In the genomic region with DNA sequence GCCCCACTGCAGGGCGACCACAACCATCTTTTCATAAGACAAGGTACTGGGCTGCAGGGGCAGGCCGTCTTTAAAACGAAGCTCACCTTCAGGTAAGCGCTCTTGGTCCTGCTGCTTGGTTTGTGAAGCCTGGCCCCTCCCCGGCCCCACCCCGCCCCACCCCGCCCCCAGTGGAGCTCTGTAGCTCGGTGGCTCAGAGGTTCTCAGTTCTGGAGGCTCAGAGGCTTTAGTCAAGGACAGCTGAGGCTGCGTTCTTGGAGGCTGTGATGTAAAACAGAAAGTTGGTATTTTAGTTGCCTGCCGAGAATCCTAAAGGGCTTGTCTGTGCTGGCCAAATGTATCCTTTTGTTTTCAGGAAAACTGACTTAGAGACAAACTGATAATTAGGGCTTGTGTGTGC, we compare ENCODE assay signal across 18 mouse cellular contexts.
"Had no signal": no experiment of that assay in that cellular context is flagged by ENCODE, and none has a peak within 500 bp of the region (broad histone marks: within the 10 kb centered on the region; RNA-seq: fewer than 3 reads in every experiment).

No protein-coding gene starts in this region.

- H3K4me2 ChIP-seq: liver, embryonic 12.5 days; lung, embryonic 14.5 days; midbrain, embryonic 12.5 days; neural tube, embryonic 12.5 days; stomach, embryonic 15.5 days had no signal

- DNase-seq: lung, adult 18-20 months; lung, embryonic 14.5 days; lung, postnatal 10 days; lung, postnatal 4 days; midbrain, embryonic 14.5 days; right cerebral cortex, adult 18-20 months; right cerebral cortex, postnatal 14 days; thymus, adult 18-20 months; thymus, postnatal 14 days; thymus, postnatal 36 days had no signal

- H3K4me1 ChIP-seq: liver, embryonic 12.5 days; midbrain, embryonic 10.5 days; midbrain, embryonic 12.5 days; neural tube, embryonic 12.5 days; stomach, embryonic 15.5 days had no signal

- ATAC-seq: liver, embryonic 12.5 days; midbrain, embryonic 16.5 days had no signal

- H3K9me3 ChIP-seq: liver, embryonic 12.5 days; midbrain, embryonic 10.5 days; midbrain, embryonic 12.5 days; neural tube, embryonic 12.5 days; stomach, embryonic 15.5 days had no signal

- H3K27me3 ChIP-seq: liver, embryonic 12.5 days; midbrain, embryonic 12.5 days; neural tube, embryonic 12.5 days; stomach, embryonic 15.5 days had no signal

- H3K4me3 ChIP-seq: liver, embryonic 12.5 days; midbrain, embryonic 10.5 days; midbrain, embryonic 12.5 days; myocyte; neural tube, embryonic 12.5 days; stomach, embryonic 15.5 days had no signal

- H3K9ac ChIP-seq: liver, embryonic 12.5 days; liver, embryonic 14.5 days; lung, embryonic 14.5 days; midbrain, embryonic 12.5 days; neural tube, embryonic 12.5 days; stomach, embryonic 15.5 days had no signal

- H3K27ac ChIP-seq: liver, embryonic 12.5 days; liver, embryonic 14.5 days; midbrain, embryonic 10.5 days; midbrain, embryonic 12.5 days; neural tube, embryonic 12.5 days; stomach, embryonic 15.5 days had no signal
